Mouse (Mus musculus): ENCODE measurements around the gene Csta1. TPM values are rescaled to one million over a fixed set of nuclear protein-coding genes. Genes with fewer than 3 reads are reported as not detected.
"Not testable (repeated sequence)": the region's sequence is repeated elsewhere in the genome, so short reads cannot be mapped to it uniquely, and the experiment has no call there.

The Csta1 gene
- polyA plus RNA-seq (2016; fragmentation: Nextera tagmentation; extraction: Ambion mirVana): 0.13 TPM in 1 of 2 replicates, not detected in the other

GRCm38 (mm10) chr16:36131141-36131540, at the start of gene Csta1:
Csta1 (minus strand) TSS chr16:36131241.
- H3K4me1 ChIP-seq: no peaks in the 10 kb centered on the region
- H3K4me3 ChIP-seq: no peak within 1 kb of the TSS
- no peak for DNase-seq (ENCODE audit: low spot score)
- no peak within 1 kb of the TSS for H3K27ac ChIP-seq
- H3K27me3 ChIP-seq (ENCODE audit: low read depth, poor library complexity, severe bottlenecking): no peaks in the 10 kb centered on the region
- no peaks in the 10 kb centered on the region for H3K9me3 ChIP-seq (replicated peaks)
- 84% methylated on average over 1 of the region's 1 CpGs for WGBS
- no peaks in the 10 kb centered on the region for H3K36me3 ChIP-seq

- H3K4me3 ChIP-seq: no peak overlapping the region
- no peaks in the 10 kb centered on the region for H3K9me3 ChIP-seq (replicated peaks)
- no peak for DNase-seq (ENCODE audit: low spot score)
- 89% methylated on average over 2 of the region's 2 CpGs for WGBS
- H3K27ac ChIP-seq: no peak overlapping the region
- H3K27me3 ChIP-seq (ENCODE audit: low read depth, poor library complexity, severe bottlenecking): no peaks in the 10 kb centered on the region
- no peaks in the 10 kb centered on the region for H3K4me1 ChIP-seq
- no peaks in the 10 kb centered on the region for H3K36me3 ChIP-seq
Measured at GRCm38 (mm10) chr16:36179910-36180309, 48.9 kb upstream of the Csta1 start.

- Histone ChIP-seq H3K36me3 (no peaks in the 10 kb centered on the region), H3K27me3 (ENCODE audit: low read depth, poor library complexity, severe bottlenecking) (no peaks in the 10 kb centered on the region), H3K4me3 (no peak overlapping the region), H3K27ac (no peak overlapping the region), H3K4me1 (no peaks in the 10 kb centered on the region), H3K9me3 (replicated peaks) (no peaks in the 10 kb centered on the region)
- DNase-seq (ENCODE audit: low spot score): no peak
Measured at GRCm38 (mm10) chr16:36176108-36176507, 45.1 kb upstream of the Csta1 start.

DNA sequence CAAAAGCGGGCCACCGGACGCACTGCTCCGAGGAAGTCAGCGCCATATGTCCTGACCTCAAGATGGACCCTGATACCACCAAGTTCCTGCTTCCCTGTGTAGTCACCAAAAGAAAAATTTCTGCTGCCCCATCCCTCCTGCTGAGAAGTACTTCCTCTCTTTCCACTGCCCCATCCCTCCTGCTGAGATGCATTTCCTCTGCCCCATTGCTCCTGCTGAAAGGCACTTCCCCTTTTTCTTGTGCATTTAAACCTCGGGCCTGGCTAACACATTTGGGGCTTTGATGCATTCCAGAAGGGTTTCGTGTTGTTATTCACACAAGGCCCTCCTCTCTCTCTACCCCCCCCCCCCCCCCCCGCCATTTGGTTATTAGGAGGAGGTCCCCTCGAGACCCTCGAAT, 36.8 kb upstream of the Csta1 start:
- 91% methylated on average over 10 of the region's 10 CpGs for WGBS
- not testable (repeated sequence) for H3K27me3 ChIP-seq (ENCODE audit: low read depth, poor library complexity, severe bottlenecking); H3K9me3 ChIP-seq (replicated peaks); H3K4me3 ChIP-seq; H3K4me1 ChIP-seq; H3K36me3 ChIP-seq; DNase-seq (ENCODE audit: low spot score); H3K27ac ChIP-seq

DNA sequence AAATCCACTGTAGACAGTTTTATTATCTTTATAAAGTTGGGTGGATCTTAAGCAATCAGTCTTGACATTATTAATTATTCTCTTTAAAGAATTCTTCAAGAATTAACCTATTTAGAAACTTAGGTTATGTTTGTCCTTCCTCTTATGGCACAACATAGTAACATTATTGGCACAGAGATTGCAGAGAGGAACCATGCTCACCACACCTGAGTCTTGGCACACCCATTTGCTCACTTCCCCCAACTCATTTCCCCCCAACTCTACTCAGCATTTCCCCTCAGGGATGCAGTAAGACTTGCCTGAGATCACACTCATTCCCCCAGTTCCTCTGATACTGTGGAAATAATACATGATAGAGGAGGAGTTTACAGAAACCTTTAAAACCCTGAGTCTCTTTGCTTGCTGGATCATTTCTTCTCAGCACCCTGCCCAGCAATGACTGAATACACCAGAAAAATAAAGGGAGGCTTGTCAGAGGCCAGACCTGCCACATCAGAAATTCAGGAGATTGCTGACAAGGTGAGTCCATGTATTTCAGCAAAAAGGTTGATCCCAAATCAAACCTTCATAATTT, 25.4 kb upstream of the Csta1 start, which contains the start of gene Stfa2l1:
Gene Stfa2l1 (plus strand): TSS at position 410 of the 574 bp plus-strand sequence.
- Histone ChIP-seq H3K4me3 (no peak within 1 kb of the TSS), H3K27me3 (ENCODE audit: low read depth, poor library complexity, severe bottlenecking) (no peaks in the 10 kb centered on the region), H3K36me3 (no peaks in the 10 kb centered on the region), H3K9me3 (replicated peaks) (no peaks in the 10 kb centered on the region), H3K27ac (no peak within 1 kb of the TSS), H3K4me1 (no peaks in the 10 kb centered on the region)
- DNase-seq (ENCODE audit: low spot score): no peak

DNA sequence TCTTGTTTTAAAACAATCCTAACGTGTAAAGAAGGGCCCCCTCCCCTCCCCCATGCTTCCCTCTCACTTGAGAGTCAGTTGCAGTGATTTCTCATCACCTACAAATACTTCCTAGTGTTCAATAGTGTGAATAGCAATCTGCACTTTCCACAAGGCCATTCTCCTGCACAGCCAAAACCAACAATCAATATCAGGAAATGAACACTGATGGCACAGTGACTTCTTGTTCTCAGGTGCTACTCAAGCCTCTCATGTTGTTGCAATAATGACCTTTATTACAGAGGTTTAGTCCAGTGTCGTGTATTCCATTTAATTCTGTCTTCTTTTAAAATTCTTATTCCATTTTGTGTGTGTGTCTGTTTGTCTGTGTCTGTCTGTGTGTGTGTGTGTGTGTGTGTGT, 7.2 kb upstream of the Csta1 start:
- no peaks in the 10 kb centered on the region for H3K9me3 ChIP-seq (replicated peaks)
- H3K4me1 ChIP-seq: no peaks in the 10 kb centered on the region
- H3K27me3 ChIP-seq (ENCODE audit: low read depth, poor library complexity, severe bottlenecking): no peaks in the 10 kb centered on the region
- DNase-seq (ENCODE audit: low spot score): no peak
- WGBS: 87% methylated on average over 2 of the region's 2 CpGs
- no peak overlapping the region for H3K27ac ChIP-seq
- no peaks in the 10 kb centered on the region for H3K36me3 ChIP-seq
- H3K4me3 ChIP-seq: no peak overlapping the region

GRCm38 (mm10) chr16:36128092-36128491, 2.9 kb downstream of the Csta1 start:
- Histone ChIP-seq H3K4me3 (no peak overlapping the region), H3K27me3 (ENCODE audit: low read depth, poor library complexity, severe bottlenecking) (no peaks in the 10 kb centered on the region), H3K36me3 (no peaks in the 10 kb centered on the region), H3K4me1 (no peaks in the 10 kb centered on the region), H3K9me3 (replicated peaks) (no peaks in the 10 kb centered on the region), H3K27ac (no peak overlapping the region)
- WGBS: 92% methylated on average over 7 of the region's 7 CpGs
- no peak for DNase-seq (ENCODE audit: low spot score)

GRCm38 (mm10) chr16:36115751-36116150, 15.3 kb downstream of the Csta1 start:
- H3K27me3 ChIP-seq (ENCODE audit: low read depth, poor library complexity, severe bottlenecking); H3K36me3 ChIP-seq; H3K4me1 ChIP-seq; H3K9me3 ChIP-seq (replicated peaks); H3K27ac ChIP-seq; DNase-seq (ENCODE audit: low spot score); H3K4me3 ChIP-seq: not testable (repeated sequence)
- WGBS: 93% methylated on average over 6 of the region's 6 CpGs

GRCm38 (mm10) chr16:36111486-36111885, 19.6 kb downstream of the Csta1 start:
- not testable (repeated sequence) for H3K9me3 ChIP-seq (replicated peaks); H3K4me3 ChIP-seq; H3K27ac ChIP-seq; H3K36me3 ChIP-seq; DNase-seq (ENCODE audit: low spot score); H3K27me3 ChIP-seq (ENCODE audit: low read depth, poor library complexity, severe bottlenecking); H3K4me1 ChIP-seq

DNA sequence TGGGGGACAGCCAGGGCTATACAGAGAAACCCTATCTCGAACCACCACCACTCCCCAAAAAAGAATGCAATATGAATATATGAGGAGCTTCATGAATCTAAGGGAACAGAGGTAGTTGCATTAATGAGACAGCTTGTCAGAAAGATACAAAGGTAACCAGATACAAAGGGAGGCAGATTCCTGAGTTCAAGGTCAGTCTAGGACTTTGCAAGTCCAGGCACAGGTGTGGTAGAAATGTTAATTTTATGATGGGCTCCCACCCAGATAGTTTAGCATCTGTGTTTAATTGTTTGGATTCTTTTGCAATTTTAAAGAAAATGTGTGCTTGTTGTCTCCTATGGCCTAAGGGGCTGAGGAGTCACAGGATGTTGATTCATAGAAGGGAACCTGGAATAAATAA, 28.8 kb downstream of the Csta1 start:
- H3K36me3 ChIP-seq: no peaks in the 10 kb centered on the region
- H3K4me1 ChIP-seq: no peaks in the 10 kb centered on the region
- no peaks in the 10 kb centered on the region for H3K9me3 ChIP-seq (replicated peaks)
- WGBS: 91% methylated on average over 1 of the region's 1 CpGs
- H3K27me3 ChIP-seq (ENCODE audit: low read depth, poor library complexity, severe bottlenecking): no peaks in the 10 kb centered on the region
- no peak overlapping the region for H3K27ac ChIP-seq
- no peak for DNase-seq (ENCODE audit: low spot score)
- H3K4me3 ChIP-seq: no peak overlapping the region

DNA sequence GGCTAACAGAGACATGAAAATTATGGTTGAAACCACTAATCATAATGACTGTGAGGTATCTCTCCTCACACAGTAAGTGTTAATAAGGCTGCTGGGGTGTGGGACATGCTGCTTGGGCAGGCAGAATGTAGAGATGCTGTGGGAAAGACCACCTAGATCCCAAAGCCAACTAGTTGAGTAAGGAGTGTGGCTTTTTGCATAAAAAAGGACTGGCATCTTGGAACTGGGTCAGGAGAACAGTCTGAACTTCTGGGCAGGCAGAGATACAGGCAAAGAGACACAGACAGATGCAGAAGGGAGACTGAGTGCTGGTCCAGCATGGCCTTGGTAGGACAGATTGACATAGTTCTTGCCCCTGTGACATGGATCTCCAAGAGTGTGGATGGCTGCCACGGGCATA, 29.5 kb downstream of the Csta1 start:
- no peak for DNase-seq (ENCODE audit: low spot score)
- H3K4me3 ChIP-seq: no peak overlapping the region
- no peaks in the 10 kb centered on the region for H3K4me1 ChIP-seq
- H3K27me3 ChIP-seq (ENCODE audit: low read depth, poor library complexity, severe bottlenecking): no peaks in the 10 kb centered on the region
- 87% methylated on average over 1 of the region's 1 CpGs for WGBS
- H3K36me3 ChIP-seq: no peaks in the 10 kb centered on the region
- no peak overlapping the region for H3K27ac ChIP-seq
- H3K9me3 ChIP-seq (replicated peaks): no peaks in the 10 kb centered on the region

DNA sequence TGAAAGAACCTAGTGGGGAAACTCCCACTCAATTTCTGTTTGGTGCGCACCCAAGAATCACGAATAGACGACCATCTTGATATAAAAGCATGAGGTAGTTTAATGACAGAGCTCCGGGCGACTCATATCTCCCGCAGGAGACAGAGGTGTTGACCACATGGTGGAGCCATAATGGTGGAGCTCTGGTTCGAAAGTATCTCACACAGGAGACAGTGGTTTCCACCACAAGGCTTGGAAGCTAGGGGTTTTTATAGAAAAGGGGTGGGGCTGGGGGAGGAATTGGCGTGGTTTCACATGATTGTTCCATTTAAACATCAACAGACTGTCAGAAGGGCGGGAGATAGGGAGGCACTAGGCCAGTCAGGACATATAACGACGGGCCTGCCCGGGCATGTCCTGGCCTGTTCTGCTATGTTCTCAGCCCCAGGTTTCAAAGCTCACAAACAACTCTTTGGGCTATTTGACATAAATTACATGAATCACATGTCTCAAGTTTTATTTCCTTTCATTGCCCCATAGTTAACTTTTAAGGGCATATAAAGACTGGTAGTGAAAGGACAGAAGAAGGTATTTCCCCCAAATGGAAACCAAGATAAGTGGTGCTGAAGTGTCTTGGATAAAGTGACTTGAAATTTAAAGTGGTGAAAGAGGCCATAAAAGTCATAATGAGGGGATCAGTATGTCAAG, 33.1 kb downstream of the Csta1 start:
- WGBS: 94% methylated on average over 12 of the region's 12 CpGs

DNA sequence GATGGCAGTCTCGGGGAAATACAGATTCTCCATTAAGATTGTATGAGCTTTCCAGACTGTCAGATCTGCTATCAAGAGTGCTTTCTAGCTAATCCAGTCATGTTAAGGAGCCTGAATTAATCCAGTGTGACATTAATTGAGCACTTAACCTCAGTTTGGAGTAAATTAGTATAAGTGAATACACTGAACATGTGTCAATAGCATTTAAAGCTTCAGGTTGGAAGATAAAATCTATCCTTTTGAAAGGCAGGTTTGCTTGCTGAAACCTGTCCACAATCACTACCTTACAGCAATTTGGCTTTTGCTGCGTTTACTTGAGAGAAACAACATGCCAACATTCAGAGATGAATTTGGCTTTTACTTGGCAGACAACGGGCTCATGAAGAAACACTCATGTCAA, 37.0 kb downstream of the Csta1 start:
- peaks cover 34% of the 10 kb centered on the region for H3K36me3 ChIP-seq
- no peak for DNase-seq (ENCODE audit: low spot score)
- H3K4me3 ChIP-seq: no peak overlapping the region
- 88% methylated on average over 3 of the region's 3 CpGs for WGBS
- H3K27ac ChIP-seq: no peak overlapping the region
- no peaks in the 10 kb centered on the region for H3K9me3 ChIP-seq (replicated peaks)
- no peaks in the 10 kb centered on the region for H3K27me3 ChIP-seq (ENCODE audit: low read depth, poor library complexity, severe bottlenecking)
- no peaks in the 10 kb centered on the region for H3K4me1 ChIP-seq

More for the DNA sequence above, 33.1 kb downstream of the Csta1 start:
- H3K4me1 ChIP-seq; H3K27me3 ChIP-seq (ENCODE audit: low read depth, poor library complexity, severe bottlenecking); H3K27ac ChIP-seq; DNase-seq (ENCODE audit: low spot score); H3K36me3 ChIP-seq; H3K9me3 ChIP-seq (replicated peaks); H3K4me3 ChIP-seq: not testable (repeated sequence)

All from limb, embryonic 10.5 days (tissue).